Mouse (Mus musculus) mouse embryonic stem cell (cell line): ENCODE measurements around the gene S100a10.

Experiments
- in situ Hi-C, 2 experiments: fragments of 300-500 bp; cut with MboI; formaldehyde crosslinking; loops; 1 replicate in 1 of 2; 3 replicates in 1 of 2; pipeline ENCODE4 v1.14.3; 2019 to 2020; ENCODE audit warnings: low sequenced_read_pairs in 2 of 2, low pct_unique_long_range_greater_than_20kb in 1 of 2, mixed read lengths in 1 of 2; ENCODE audit not compliant: unreplicated experiment in 1 of 2

S100a10 gene

GRCm38 (mm10) chr3:93541501-93541900 lies 13.4 kb upstream of the S100a10 start:
- in situ Hi-C loops, result loop anchor here in 1 of 2 experiments (10.0 kb wide), 1 partner anchor 63 kb away; no protein-coding TSS in a partner anchor

GRCm38 (mm10) chr3:93544170-93544569 lies 10.7 kb upstream of the S100a10 start:
- in situ Hi-C loops, result loop anchor here in 1 of 2 experiments (10.0 kb wide), 1 partner anchor 61 kb away; no protein-coding TSS in a partner anchor

- in situ Hi-C loops, result loop anchor here (5.0 to 10.0 kb wide), 2 partner anchors 55 to 58 kb away; no protein-coding TSS in a partner anchor
Observed at GRCm38 (mm10) chr3:93547099-93547648, 7.7 kb upstream of the S100a10 start.

GRCm38 (mm10) chr3:93547749-93548540 lies 6.9 kb upstream of the S100a10 start:
- in situ Hi-C loops, result loop anchor here (5.0 to 10.0 kb wide), 2 partner anchors 54 to 57 kb away; no protein-coding TSS in a partner anchor

GRCm38 (mm10) chr3:93548541-93549266 lies 6.2 kb upstream of the S100a10 start:
- in situ Hi-C loops, result loop anchor here (5.0 to 10.0 kb wide), 2 partner anchors 54 to 56 kb away; no protein-coding TSS in a partner anchor

- in situ Hi-C loops, result loop anchor here (5.0 to 10.0 kb wide), 2 partner anchors 52 to 55 kb away; no protein-coding TSS in a partner anchor
Observed at GRCm38 (mm10) chr3:93549986-93550385, 4.9 kb upstream of the S100a10 start.

GRCm38 (mm10) chr3:93551950-93552901 lies 2.7 kb upstream of the S100a10 start:
- in situ Hi-C loops, result no loop called here

GRCm38 (mm10) chr3:93553311-93553710 lies 1.6 kb upstream of the S100a10 start:
- in situ Hi-C loops, result no loop called here

GRCm38 (mm10) chr3:93553765-93554378 lies 1.0 kb upstream of the S100a10 start:
- in situ Hi-C loops, result no loop called here

- in situ Hi-C loops, result no loop called here
Observed at GRCm38 (mm10) chr3:93554379-93554980, 400 bp upstream of the S100a10 start.

GRCm38 (mm10) chr3:93555878-93556254 lies 986 bp downstream of the S100a10 start:
- in situ Hi-C loops, result no loop called here

GRCm38 (mm10) chr3:93556599-93556998 lies 1.7 kb downstream of the S100a10 start:
- in situ Hi-C loops, result no loop called here

GRCm38 (mm10) chr3:93557471-93557870 lies 2.6 kb downstream of the S100a10 start:
- in situ Hi-C loops, result no loop called here

GRCm38 (mm10) chr3:93559961-93560360 lies 5.1 kb downstream of the S100a10 start:
- in situ Hi-C loops, result no loop called here

GRCm38 (mm10) chr3:93562372-93562771 lies 7.5 kb downstream of the S100a10 start:
- in situ Hi-C loops, result no loop called here

- in situ Hi-C loops, result no loop called here
Observed at GRCm38 (mm10) chr3:93563216-93563615, 8.3 kb downstream of the S100a10 start.

GRCm38 (mm10) chr3:93566892-93567291 lies 12.0 kb downstream of the S100a10 start:
- in situ Hi-C loops, result no loop called here
